Mouse (Mus musculus) right cerebral cortex, postnatal 25 days (tissue): ENCODE results near the gene Wdpcp.
"Not testable (repeated sequence)": the region's sequence is repeated elsewhere in the genome, so short reads cannot be mapped to it uniquely, and the experiment has no call there.

Experiments used
- DNase-seq: peaks from one replicate; pipeline ENCODE4 v3.0.0; 2022

Wdpcp gene

DNA sequence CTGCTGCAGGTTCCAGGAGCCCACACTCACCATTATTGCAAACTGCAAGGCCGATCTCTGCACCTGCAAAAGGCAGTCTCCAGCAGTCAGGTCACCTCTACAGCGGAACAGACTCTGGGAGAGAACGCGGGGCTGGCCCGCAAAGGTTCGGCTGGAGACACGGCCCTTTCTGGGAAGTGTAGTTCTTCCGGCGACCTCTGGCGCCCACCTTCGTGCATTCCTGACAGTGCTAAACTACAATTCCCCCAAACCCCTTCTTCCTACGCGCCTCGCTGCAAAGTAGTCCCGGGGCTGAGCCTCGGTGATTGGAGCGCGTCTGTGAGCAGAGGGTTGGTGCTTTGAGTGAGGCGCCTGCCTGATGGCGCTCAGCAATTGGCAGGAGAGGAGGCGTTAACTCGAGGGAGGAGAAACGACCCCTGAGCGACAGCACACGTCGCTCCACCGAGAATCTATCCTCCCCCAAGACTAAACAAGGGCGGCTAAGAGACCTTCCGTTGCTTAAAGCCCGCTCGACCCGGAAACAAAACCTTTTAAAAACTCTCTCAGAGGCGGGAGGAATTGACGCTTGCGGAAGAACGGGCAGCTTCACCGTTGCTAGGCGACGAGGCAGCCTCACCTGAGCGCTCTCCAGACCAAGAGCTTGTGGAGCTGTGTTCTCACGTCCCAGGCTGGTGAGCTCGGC lies at the start of gene Wdpcp, which contains the start of gene Mdh1:
Wdpcp (plus strand) TSS at position 536 of the 682 bp plus-strand sequence.
Mdh1 (minus strand) TSS at position 668 of the 682 bp plus-strand sequence.
- peak; percentile 97 for DNase-seq

- DNase-seq = no peak
Measured at GRCm38 (mm10) chr11:21528676-21529394, 43.2 kb upstream of the Wdpcp start.

GRCm38 (mm10) chr11:21530856-21531255 lies 41.2 kb upstream of the Wdpcp start:
- not testable (repeated sequence) for DNase-seq

- no peak for DNase-seq
Measured at GRCm38 (mm10) chr11:21540072-21540471, 32.0 kb upstream of the Wdpcp start.

GRCm38 (mm10) chr11:21540622-21541021 lies 31.4 kb upstream of the Wdpcp start:
- DNase-seq = no peak

DNA sequence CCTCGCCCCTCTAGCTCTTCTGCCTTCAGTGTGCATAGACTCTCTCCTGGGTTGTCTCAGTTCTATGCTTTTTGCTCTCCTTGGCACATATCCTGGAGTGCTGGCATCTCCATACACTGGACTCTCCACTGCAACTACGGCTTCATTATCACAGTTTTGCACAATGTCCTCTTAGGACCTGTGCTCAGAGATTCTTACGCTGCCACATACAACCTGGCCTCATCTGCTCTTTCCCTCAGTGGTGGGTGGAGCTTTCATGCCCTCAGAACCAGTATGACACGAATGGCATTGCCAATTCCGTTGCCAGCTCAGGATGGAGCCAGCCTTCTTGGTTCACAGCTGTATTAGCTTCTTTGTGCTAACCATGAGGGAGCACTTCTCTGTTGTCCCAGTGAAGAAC lies 29.3 kb upstream of the Wdpcp start:
- DNase-seq = no peak

- DNase-seq = no peak
Measured at GRCm38 (mm10) chr11:21545021-21545420, 27.0 kb upstream of the Wdpcp start.

DNA sequence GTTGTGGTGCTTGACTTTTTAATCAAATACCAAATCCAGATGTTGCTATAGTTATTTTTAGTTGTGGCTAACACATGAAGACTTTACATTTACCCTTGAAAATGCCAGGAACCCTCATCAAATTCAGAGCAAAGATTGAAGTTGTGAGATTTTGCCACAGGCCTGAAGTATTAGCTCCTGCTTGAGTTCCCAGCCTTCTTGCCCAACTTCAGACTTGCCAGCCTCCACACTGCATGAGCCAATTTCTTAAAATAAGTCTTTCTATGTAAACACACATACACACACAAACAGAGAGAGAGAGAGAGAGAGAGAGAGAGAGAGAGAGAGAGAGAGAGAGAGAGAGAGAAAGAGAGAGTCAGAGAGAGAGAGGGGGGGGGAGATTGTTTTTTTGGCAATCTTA lies 26.1 kb upstream of the Wdpcp start:
- no peak for DNase-seq

- DNase-seq = no peak
Measured at GRCm38 (mm10) chr11:21546671-21547070, 25.4 kb upstream of the Wdpcp start.

GRCm38 (mm10) chr11:21547518-21547917 lies 24.5 kb upstream of the Wdpcp start:
- no peak for DNase-seq

- DNase-seq = no peak
Measured at GRCm38 (mm10) chr11:21549052-21549451, 23.0 kb upstream of the Wdpcp start.

DNA sequence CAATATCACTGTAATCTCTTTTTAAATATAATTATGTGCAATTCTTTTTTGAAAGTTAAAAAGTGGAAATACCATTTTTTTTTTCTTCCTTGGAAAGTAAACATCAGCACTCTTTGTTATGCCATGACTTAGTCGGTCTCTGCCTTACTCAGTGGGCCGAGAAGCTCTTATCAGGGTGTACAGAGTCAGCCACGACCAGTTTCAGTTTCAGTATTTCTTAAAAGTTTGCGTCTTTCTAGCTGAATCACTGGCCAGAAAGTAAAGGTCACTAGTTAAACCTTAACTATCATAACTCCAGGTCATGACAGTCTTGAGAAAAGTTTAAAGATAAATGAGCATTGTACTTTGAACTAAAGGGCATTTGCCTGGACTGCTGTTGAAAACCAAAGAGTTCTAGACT lies 22.3 kb upstream of the Wdpcp start:
- DNase-seq = no peak

- no peak for DNase-seq
Measured at GRCm38 (mm10) chr11:21550222-21551173, 21.5 kb upstream of the Wdpcp start.

GRCm38 (mm10) chr11:21552049-21552448 lies 20.0 kb upstream of the Wdpcp start:
- DNase-seq = no peak

DNA sequence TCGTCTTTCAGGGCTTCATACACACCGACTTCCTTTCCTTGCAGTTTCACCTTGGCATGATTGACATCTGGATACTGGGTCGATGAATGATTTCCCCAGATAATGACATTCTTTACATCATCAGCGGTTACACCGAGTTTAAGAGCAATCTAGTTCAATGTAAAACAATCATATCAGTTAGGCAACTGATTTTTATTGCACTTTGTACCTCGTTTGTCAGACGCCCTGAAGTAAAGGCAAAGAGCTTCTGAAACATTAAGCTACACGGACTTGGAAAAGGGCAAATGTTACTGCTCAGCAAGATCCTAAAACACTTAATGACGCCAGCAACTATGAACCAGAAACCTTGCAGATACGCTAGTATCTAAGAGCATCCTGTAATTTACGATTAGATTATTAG lies 12.3 kb upstream of the Wdpcp start:
- DNase-seq = no peak

DNA sequence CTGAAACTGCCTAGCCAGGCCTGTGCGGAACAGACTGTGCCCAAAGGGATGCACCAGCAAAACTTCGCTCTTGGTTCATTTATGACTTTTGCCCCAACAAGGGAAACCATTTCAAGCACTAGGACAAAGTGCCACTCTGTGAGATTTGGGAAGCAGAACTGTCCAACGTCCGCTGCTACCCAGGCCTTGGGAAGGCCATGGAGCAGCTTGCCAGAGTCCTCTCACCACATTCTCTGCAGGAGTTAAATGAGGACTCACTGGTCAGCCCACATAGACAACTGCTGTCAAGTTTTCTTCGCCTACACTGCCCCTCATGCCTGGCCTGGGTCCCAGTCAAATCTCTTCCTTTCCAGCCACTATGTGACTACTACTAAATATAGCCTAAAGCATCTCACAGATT lies 10.7 kb upstream of the Wdpcp start:
- no peak for DNase-seq

DNA sequence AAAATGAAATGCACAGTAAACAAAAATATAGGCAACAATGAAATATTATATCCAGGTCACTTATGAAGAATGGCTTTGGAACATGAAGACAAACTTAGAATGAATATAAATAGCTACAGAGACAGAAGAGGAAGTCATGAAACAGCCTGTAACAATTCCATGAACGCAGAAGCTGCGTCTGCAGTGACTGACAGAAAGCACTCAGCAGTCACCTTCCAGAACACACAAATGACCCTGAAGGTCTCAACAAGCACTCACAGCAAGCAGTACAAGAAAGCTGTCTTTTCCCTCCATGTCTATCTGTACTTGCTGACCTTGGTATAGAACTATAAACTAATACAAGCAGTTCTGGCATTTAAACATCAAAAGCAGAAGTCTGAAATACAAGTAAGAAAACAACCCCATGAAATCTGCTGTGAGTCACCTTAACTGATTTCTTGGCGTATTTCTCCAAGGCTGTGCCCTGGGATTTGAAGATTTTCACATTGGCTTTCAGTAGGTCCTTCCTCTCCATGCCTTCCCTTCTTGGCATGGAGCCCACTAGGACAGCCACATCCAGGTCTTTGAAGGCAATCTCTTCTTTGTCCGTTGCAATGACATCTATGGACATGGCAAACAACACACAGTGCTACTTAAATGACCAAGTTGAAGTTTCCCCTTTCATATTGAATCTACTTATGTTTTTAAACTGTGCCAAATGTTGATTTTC lies 8.3 kb upstream of the Wdpcp start:
- no peak for DNase-seq

- no peak for DNase-seq
Measured at GRCm38 (mm10) chr11:21564681-21565405, 7.2 kb upstream of the Wdpcp start.

GRCm38 (mm10) chr11:21566934-21567333 lies 5.1 kb upstream of the Wdpcp start:
- no peak for DNase-seq

GRCm38 (mm10) chr11:21567733-21568132 lies 4.3 kb upstream of the Wdpcp start:
- no peak for DNase-seq

DNA sequence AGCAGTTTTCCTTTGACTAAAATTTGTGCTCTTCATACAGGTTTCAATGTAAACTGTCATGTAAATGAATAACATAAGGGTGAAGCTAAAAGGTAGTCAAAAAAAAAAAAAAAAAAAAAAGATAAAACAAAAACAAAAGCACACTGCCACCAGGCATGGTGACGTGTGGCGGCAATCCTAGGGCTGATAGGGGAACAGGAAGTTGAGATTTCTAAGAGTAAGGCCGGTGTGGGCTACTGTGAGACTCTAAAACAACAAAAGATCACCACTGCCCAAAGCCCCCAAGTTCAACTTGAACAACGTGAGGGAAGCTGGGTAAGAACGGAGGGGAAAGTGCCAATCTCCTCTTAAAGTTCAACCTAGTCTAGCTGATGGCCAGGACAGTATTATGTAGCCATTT lies 3.0 kb upstream of the Wdpcp start:
- no peak for DNase-seq
